Mouse (Mus musculus): ENCODE measurements around the gene Cldnd2. TPM values are rescaled to one million over a fixed set of nuclear protein-coding genes. Genes with fewer than 3 reads are reported as not detected.
"Not testable (repeated sequence)": the region's sequence is repeated elsewhere in the genome, so short reads cannot be mapped to it uniquely, and the experiment has no call there.

Cldnd2 gene
- polyA plus RNA-seq (2012; rRNA removed), result not detected in 2 replicates

- no peak for DNase-seq (ENCODE audit: low read depth, low spot score)
- 68% methylated on average over 6 of the region's 6 CpGs for WGBS
These were observed at the start of gene Cldnd2 for GRCm38 (mm10) chr7:43440482-43440881. Cldnd2 (plus strand) TSS chr7:43440782.

GRCm38 (mm10) chr7:43392349-43393121, 48.0 kb upstream of the Cldnd2 start:
- WGBS, result 67% methylated on average over 8 of the region's 8 CpGs
- DNase-seq (ENCODE audit: low read depth, low spot score), result no peak

GRCm38 (mm10) chr7:43399501-43399900, 41.1 kb upstream of the Cldnd2 start:
- DNase-seq (ENCODE audit: low read depth, low spot score), result no peak
- 81% methylated on average over 2 of the region's 2 CpGs for WGBS

- 7% methylated on average over 2 of the region's 2 CpGs for WGBS
- no peak for DNase-seq (ENCODE audit: low read depth, low spot score)
These were observed 37.9 kb upstream of the Cldnd2 start for GRCm38 (mm10) chr7:43402718-43403117.

GRCm38 (mm10) chr7:43407573-43407972, 33.0 kb upstream of the Cldnd2 start:
- 66% methylated on average over 3 of the region's 3 CpGs for WGBS
- DNase-seq (ENCODE audit: low read depth, low spot score), result no peak

- DNase-seq (ENCODE audit: low read depth, low spot score), result no peak
- 70% methylated on average over 4 of the region's 4 CpGs for WGBS
These were observed 32.4 kb upstream of the Cldnd2 start, which contains the start of gene Siglecg for GRCm38 (mm10) chr7:43408131-43408553. Siglecg (plus strand) TSS chr7:43408204.

- no peak for DNase-seq (ENCODE audit: low read depth, low spot score)
- 76% methylated on average over 3 of the region's 3 CpGs for whole genome bisulfite sequencing
These were observed 31.5 kb upstream of the Cldnd2 start for GRCm38 (mm10) chr7:43409084-43409483.

- not testable (repeated sequence) for DNase-seq (ENCODE audit: low read depth, low spot score)
- WGBS, result 35% methylated on average over 4 of the region's 4 CpGs
These were observed 28.9 kb upstream of the Cldnd2 start for GRCm38 (mm10) chr7:43411724-43412123.

- 78% methylated on average over 10 of the region's 10 CpGs for WGBS
- DNase-seq (ENCODE audit: low read depth, low spot score), result no peak
These were observed 23.3 kb upstream of the Cldnd2 start for GRCm38 (mm10) chr7:43417298-43417697.

- WGBS, result 23% methylated on average over 11 of the region's 11 CpGs
- DNase-seq (ENCODE audit: low read depth, low spot score), result peak; percentile 47
These were observed 17.5 kb upstream of the Cldnd2 start for GRCm38 (mm10) chr7:43422995-43423617.

GRCm38 (mm10) chr7:43423991-43424625, 16.5 kb upstream of the Cldnd2 start:
- WGBS, result 55% methylated on average over 3 of the region's 3 CpGs
- DNase-seq (ENCODE audit: low read depth, low spot score), result no peak

GRCm38 (mm10) chr7:43427406-43427805, 13.2 kb upstream of the Cldnd2 start, which contains the start of gene Lim2:
Lim2 (plus strand) TSS chr7:43427670.
- DNase-seq (ENCODE audit: low read depth, low spot score), result no peak
- WGBS, result 82% methylated on average over 8 of the region's 8 CpGs

GRCm38 (mm10) chr7:43429500-43429899, 11.1 kb upstream of the Cldnd2 start:
- no peak for DNase-seq (ENCODE audit: low read depth, low spot score)
- 36% methylated on average over 4 of the region's 4 CpGs for WGBS

- no peak for DNase-seq (ENCODE audit: low read depth, low spot score)
- WGBS, result 66% methylated on average over 4 of the region's 4 CpGs
These were observed 7.7 kb upstream of the Cldnd2 start for GRCm38 (mm10) chr7:43432891-43433290.

GRCm38 (mm10) chr7:43434676-43435075, 5.9 kb upstream of the Cldnd2 start:
- 89% methylated on average over 5 of the region's 5 CpGs for WGBS

GRCm38 (mm10) chr7:43436341-43437255, 4.0 kb upstream of the Cldnd2 start, which contains the start of gene Nkg7:
Nkg7 (plus strand) TSS chr7:43437073.
- 73% methylated on average over 10 of the region's 10 CpGs for WGBS

More at GRCm38 (mm10) chr7:43434676-43435075, 5.9 kb upstream of the Cldnd2 start:
- no peak for DNase-seq (ENCODE audit: low read depth, low spot score)

GRCm38 (mm10) chr7:43438611-43439010, 2.0 kb upstream of the Cldnd2 start:
- 82% methylated on average over 4 of the region's 4 CpGs for WGBS
- DNase-seq (ENCODE audit: low read depth, low spot score), result no peak

More at GRCm38 (mm10) chr7:43436341-43437255, 4.0 kb upstream of the Cldnd2 start, which contains the start of gene Nkg7:
- DNase-seq (ENCODE audit: low read depth, low spot score), result no peak

GRCm38 (mm10) chr7:43441071-43441470, 489 bp downstream of the Cldnd2 start:
- 69% methylated on average over 3 of the region's 3 CpGs for WGBS
- DNase-seq (ENCODE audit: low read depth, low spot score), result no peak

- 5% methylated on average over 9 of the region's 9 CpGs for WGBS
- DNase-seq (ENCODE audit: low read depth, low spot score), result no peak
These were observed 2.1 kb downstream of the Cldnd2 start for GRCm38 (mm10) chr7:43442684-43443083.
